Mouse (Mus musculus) G1E (cell line): ENCODE data around the gene Lyst. TPM values are rescaled to one million over a fixed set of nuclear protein-coding genes. Genes with fewer than 3 reads are reported as not detected.
"Not testable (repeated sequence)": the region's sequence is repeated elsewhere in the genome, so short reads cannot be mapped to it uniquely, and the experiment has no call there.

Experiments used
- ATAC-seq: 2 replicates; pipeline ENCODE4 v1.8.0; 2016; ENCODE audit warnings: mild to moderate bottlenecking; ENCODE audit not compliant: insufficient number of reproducible peaks, poor library complexity, low FRiP score, severe bottlenecking; ENCODE audit errors: extremely low read depth
- DNase-seq: peaks from one replicate; pipeline ENCODE4 v3.0.0; 2012; ENCODE audit warnings: low spot score
- H3K27me3 ChIP-seq: 2 replicates; pipeline ENCODE4 v1.6.1; 2012; ENCODE audit warnings: mild to moderate bottlenecking, low read length, inconsistent platforms; ENCODE audit not compliant: insufficient read depth
- H3K36me3 ChIP-seq: replicated peaks from 2 replicates; pipeline ENCODE3; 2012; ENCODE audit warnings: mild to moderate bottlenecking, inconsistent platforms
- H3K4me1 ChIP-seq: 2 replicates; pipeline ENCODE4 v1.6.1; 2012; ENCODE audit warnings: low read depth, low read length, inconsistent platforms, mixed read lengths; ENCODE audit not compliant: insufficient read depth
- H3K4me3 ChIP-seq: 2 replicates; pipeline ENCODE4 v1.5.1; 2012; ENCODE audit warnings: low read depth, mild to moderate bottlenecking, inconsistent platforms, low read length, moderate library complexity, mixed read lengths
- H3K9me3 ChIP-seq: replicated peaks from 2 replicates; pipeline ENCODE4 v1.6.1; 2012; ENCODE audit warnings: inconsistent platforms
- CTCF ChIP-seq: IDR thresholded peaks from 2 replicates; pipeline ENCODE4 v1.5.1; 2012; ENCODE audit warnings: low read depth, low read length, inconsistent platforms, mixed read lengths
- GATA1 ChIP-seq: IDR thresholded peaks from 2 replicates; pipeline ENCODE4 v1.6.1; 2012; ENCODE audit warnings: borderline replicate concordance, low read length, inconsistent platforms, mixed read lengths
- GATA2 ChIP-seq: IDR thresholded peaks from 2 replicates; pipeline ENCODE4 v1.6.1; 2012; ENCODE audit warnings: low read depth, low read length, inconsistent platforms, borderline replicate concordance
- POLR2AphosphoS5 ChIP-seq: IDR thresholded peaks from 2 replicates; pipeline ENCODE4 v1.6.1; 2012; ENCODE audit warnings: low read depth, low read length, inconsistent platforms; ENCODE audit not compliant: insufficient replicate concordance
- TAL1 ChIP-seq: conservative IDR thresholded peaks from 2 replicates; pipeline ENCODE4 v1.6.1; 2012; ENCODE audit warnings: low read depth, low read length, inconsistent platforms, mixed read lengths
- polyA plus RNA-seq: library from polyadenylated mRNA; stranded (reverse); fragments of >175 nt; gene quantifications from 2 replicates; pipeline ENCODE4 v1.2.3, GENCODE M21; 2012
- total RNA-seq, 2 experiments: library from RNA; stranded (forward) in 1 of 2; stranded (reverse) in 1 of 2; fragments of 200-1000 nt in 1 of 2; fragments of >200 nt in 1 of 2; fragmentation: Nextera tagmentation in 1 of 2; gene quantifications; 2 replicates each; pipeline ENCODE4 v1.2.3; 2014 to 2017

Gene Lyst
- total and polyA plus RNA-seq, 3 experiments: 0.57 to 22.0 (median 19.2) TPM

DNA sequence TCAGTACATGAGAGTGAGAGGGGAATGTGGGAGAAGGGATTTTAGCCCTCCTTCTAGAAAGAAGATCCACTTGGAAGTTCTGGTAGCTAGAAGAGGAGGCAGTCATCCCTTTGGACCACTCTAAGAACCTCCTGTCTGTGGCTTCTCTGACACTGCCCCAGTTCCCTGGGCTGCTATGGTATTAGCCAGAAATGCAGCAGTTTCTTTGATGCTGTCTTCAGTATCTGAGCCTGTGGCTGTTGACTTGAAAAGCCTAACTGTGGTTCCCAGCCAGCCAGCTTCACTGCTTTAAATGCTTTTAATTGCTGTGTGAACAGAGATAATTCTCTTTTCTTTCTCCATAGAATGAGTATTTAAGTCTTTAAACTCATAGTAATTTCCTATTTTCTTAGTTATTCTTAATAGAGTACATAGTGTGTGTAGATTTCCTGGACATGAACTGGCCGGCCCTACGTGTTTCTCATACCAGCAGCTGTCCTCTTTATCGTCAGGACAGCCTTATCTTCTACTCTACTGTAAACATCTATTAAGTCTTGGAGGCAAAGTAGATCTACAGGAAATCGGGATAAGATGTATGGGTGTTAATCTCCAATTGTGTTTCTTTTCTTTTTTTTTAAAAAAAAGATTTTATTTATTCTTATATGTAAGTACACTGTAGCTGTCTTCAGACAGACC, 84.6 kb downstream of the Lyst start:
- H3K4me3 ChIP-seq: no peak overlapping the region
- peaks cover 24% of the 10 kb centered on the region for H3K36me3 ChIP-seq
- no peak for TF ChIP-seq POLR2AphosphoS5
- no peak for TF ChIP-seq GATA2
- no peak for TF ChIP-seq TAL1
- no peak for TF ChIP-seq GATA1
- no peak for TF ChIP-seq CTCF
- no peaks in the 10 kb centered on the region for H3K27me3 ChIP-seq
- DNase-seq (no peak), ATAC-seq (no peak)
- H3K9me3 ChIP-seq: no peaks in the 10 kb centered on the region
- no peaks in the 10 kb centered on the region for H3K4me1 ChIP-seq

DNA sequence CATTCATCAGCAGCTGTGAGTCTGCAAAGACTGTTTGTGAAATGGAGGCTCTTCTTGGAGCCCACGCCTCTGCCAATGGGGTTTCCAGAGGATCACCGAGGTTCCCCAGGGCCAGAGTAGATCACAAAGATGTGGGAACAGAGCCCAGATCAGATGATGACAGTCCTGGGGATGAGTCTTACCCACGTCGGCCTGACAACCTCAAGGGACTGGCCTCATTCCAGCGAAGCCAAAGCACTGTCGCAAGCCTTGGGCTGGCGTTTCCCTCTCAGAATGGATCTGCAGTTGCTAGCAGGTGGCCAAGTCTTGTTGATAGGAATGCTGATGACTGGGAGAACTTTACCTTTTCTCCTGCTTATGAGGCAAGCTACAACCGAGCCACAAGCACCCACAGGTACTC, 87.7 kb downstream of the Lyst start:
- TF ChIP-seq TAL1: no peak
- TF ChIP-seq GATA2: no peak
- no peak for TF ChIP-seq GATA1
- TF ChIP-seq POLR2AphosphoS5: no peak
- no peak for TF ChIP-seq CTCF
- Histone ChIP-seq H3K27me3 (no peaks in the 10 kb centered on the region), H3K9me3 (no peaks in the 10 kb centered on the region), H3K4me3 (no peak overlapping the region), H3K36me3 (peaks cover 16% of the 10 kb centered on the region), H3K4me1 (no peaks in the 10 kb centered on the region)
- ATAC-seq (no peak), DNase-seq (no peak)

DNA sequence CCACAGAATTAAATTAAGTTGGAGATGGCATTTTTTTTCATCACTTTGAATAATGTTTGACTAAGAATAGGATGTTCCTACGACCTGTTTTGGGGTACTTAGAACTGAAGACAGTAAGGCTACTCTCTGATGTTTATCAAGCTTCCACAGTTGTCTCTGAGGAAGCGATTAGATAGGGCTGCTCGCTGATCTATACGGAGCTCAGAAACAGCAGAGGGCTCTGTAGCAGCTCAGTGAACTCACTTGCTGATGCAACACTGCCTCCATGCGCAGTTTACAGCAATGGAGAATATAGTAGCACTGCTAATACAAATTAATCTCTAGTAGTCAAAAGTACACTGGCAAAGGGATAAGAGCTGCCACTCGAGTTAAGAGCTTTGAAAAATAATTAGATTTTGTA, 91.4 kb downstream of the Lyst start:
- Histone ChIP-seq H3K9me3 (no peaks in the 10 kb centered on the region), H3K4me1 (no peaks in the 10 kb centered on the region), H3K36me3 (peaks cover 9% of the 10 kb centered on the region), H3K4me3 (no peak overlapping the region), H3K27me3 (no peaks in the 10 kb centered on the region)
- no peak for TF ChIP-seq TAL1
- no peak for TF ChIP-seq POLR2AphosphoS5
- no peak for TF ChIP-seq GATA2
- TF ChIP-seq CTCF: no peak
- DNase-seq: no peak
- no peak; the same call in 1 of the 2 replicates for ATAC-seq

DNA sequence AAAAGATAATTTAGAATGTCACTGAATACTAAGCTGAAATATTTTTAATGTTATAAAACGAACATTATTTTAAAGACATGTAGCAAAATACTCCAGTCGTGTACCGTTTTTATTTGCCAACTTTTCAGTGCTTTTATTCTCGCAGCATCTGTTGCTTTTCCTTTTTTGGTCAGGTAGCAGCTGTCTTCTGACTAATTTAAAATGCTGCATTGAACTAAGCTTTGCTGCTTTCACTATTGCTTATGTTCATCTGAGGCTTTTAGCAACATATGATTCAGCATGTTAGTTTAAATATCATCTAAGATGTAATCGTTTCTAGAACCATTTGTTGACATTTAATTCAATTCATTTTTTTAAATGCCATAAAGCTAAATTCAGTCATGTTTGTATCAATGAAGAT, 113.3 kb downstream of the Lyst start:
- Histone ChIP-seq H3K27me3 (no peaks in the 10 kb centered on the region), H3K36me3 (peaks cover 6% of the 10 kb centered on the region)

DNA sequence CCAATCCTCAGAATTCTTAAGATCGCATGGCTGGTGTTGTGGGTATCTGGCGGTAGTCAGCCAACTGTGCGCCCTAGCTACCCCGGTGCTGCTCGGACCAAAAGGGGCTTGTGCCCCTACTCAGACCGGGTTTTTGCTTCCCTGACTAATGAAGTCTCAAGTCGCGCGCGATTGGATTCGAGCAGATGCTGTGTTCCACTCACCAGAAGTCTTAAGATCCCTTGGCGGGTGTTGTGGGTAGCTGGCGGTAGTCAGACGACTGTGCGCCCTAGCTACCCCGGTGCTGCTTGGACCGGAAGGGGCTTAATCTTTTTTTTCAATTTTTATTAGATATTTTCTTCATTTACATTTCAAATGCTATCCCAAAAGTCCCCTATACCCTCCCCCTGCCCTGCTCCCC, 131.2 kb downstream of the Lyst start:
- H3K27me3 ChIP-seq, H3K4me1 ChIP-seq, DNase-seq, H3K4me3 ChIP-seq, ATAC-seq, H3K9me3 ChIP-seq, H3K36me3 ChIP-seq: not testable (repeated sequence)

More for the DNA sequence above, 113.3 kb downstream of the Lyst start:
- Histone ChIP-seq H3K9me3 (no peaks in the 10 kb centered on the region), H3K4me1 (no peaks in the 10 kb centered on the region), H3K4me3 (no peak overlapping the region)
- no peak for DNase-seq
- no peak for TF ChIP-seq GATA1
- no peak for TF ChIP-seq POLR2AphosphoS5
- no peak for TF ChIP-seq CTCF
- no peak for TF ChIP-seq TAL1
- no peak for TF ChIP-seq GATA2
- ATAC-seq: no peak

DNA sequence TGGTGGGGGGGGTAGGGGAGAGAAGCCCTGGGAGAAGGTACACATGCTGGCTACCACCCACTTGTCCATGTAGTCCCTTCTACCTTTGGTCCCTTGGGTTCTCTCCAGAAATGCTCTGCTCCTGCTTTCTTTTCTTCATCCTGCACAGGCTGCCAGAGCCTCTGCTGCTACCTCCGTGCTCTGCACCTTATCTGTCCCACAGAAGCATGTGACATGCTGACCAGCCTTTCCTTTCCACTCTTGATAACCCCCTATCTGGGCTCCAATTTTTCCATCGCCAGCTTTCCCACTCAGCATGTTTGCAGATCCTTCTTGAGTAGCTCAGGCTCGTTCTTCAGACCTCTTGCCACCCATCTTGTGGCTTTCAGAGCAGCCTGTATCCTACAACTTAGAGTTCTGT, 133.1 kb downstream of the Lyst start:
- no peak for DNase-seq
- H3K36me3 ChIP-seq: peaks cover 8% of the 10 kb centered on the region
- H3K4me1 ChIP-seq: no peaks in the 10 kb centered on the region
- H3K4me3 ChIP-seq: no peak overlapping the region
- TF ChIP-seq TAL1: no peak
- TF ChIP-seq CTCF: no peak
- TF ChIP-seq GATA2: no peak
- no peak for TF ChIP-seq GATA1
- no peak for TF ChIP-seq POLR2AphosphoS5
- ATAC-seq: no peak
- no peaks in the 10 kb centered on the region for H3K27me3 ChIP-seq
- no peaks in the 10 kb centered on the region for H3K9me3 ChIP-seq
